Mouse (Mus musculus) heart, embryonic 14.5 days (tissue): ENCODE measurements around the gene Lhfpl2. TPM values are rescaled to one million over a fixed set of nuclear protein-coding genes. Genes with fewer than 3 reads are reported as not detected.

Experiments used
- ATAC-seq: fragments of 200-750 bp; cut with Nextera tagmentation; 2 replicates; pipeline ENCODE4 v1.8.0; 2017; ENCODE audit warnings: low read depth, moderate TSS enrichment; ENCODE audit not compliant: insufficient number of reproducible peaks, insufficient read depth, low FRiP score
- H3K27ac ChIP-seq, 2 experiments: fragments of 200-500 bp in 1 of 2; fragments of 300-500 bp in 1 of 2; sonication (generic) in 1 of 2; replicated peaks in 1 of 2; 2 replicates each; pipeline ENCODE4 v1.5.1; 2012 to 2014; ENCODE audit warnings: low read depth in 2 of 2, low read length in 2 of 2, control low read depth in 1 of 2, mild to moderate bottlenecking in 1 of 2, mixed read lengths in 1 of 2; ENCODE audit not compliant: control insufficient read depth in 1 of 2, insufficient read depth in 1 of 2
- H3K27me3 ChIP-seq: fragments of 300-500 bp; sonication (generic); 2 replicates; pipeline ENCODE4 v1.6.1; 2014; ENCODE audit warnings: mild to moderate bottlenecking, low read length, control low read depth; ENCODE audit not compliant: control insufficient read depth, insufficient read depth
- H3K36me3 ChIP-seq: fragments of 300-500 bp; sonication (generic); 2 replicates; pipeline ENCODE4 v1.6.1; 2014; ENCODE audit warnings: mild to moderate bottlenecking, control low read depth, low read length, mixed read lengths; ENCODE audit not compliant: control insufficient read depth, insufficient read depth
- H3K4me1 ChIP-seq, 2 experiments: fragments of 200-500 bp in 1 of 2; fragments of 300-500 bp in 1 of 2; sonication (generic) in 1 of 2; 2 replicates each; pipeline ENCODE4 v1.6.1; 2012 to 2014; ENCODE audit warnings: low read length in 2 of 2, control low read depth in 1 of 2, mixed read lengths in 1 of 2; ENCODE audit not compliant: control insufficient read depth in 2 of 2, insufficient read depth in 2 of 2
- H3K4me2 ChIP-seq: fragments of 300-500 bp; sonication (generic); 2 replicates; pipeline ENCODE4 v1.6.1; 2014; ENCODE audit warnings: mild to moderate bottlenecking, low read length
- H3K4me3 ChIP-seq, 2 experiments: fragments of 200-500 bp in 1 of 2; fragments of 300-500 bp in 1 of 2; sonication (generic) in 1 of 2; 2 replicates each; pipeline ENCODE4 v1.5.1; 2012 to 2014; ENCODE audit warnings: low read length in 2 of 2, mild to moderate bottlenecking in 2 of 2, control low read depth in 1 of 2, low read depth in 1 of 2, moderate library complexity in 1 of 2; ENCODE audit not compliant: control insufficient read depth in 1 of 2, insufficient read depth in 1 of 2
- H3K9ac ChIP-seq: fragments of 300-500 bp; sonication (generic); 2 replicates; pipeline ENCODE4 v1.6.1; 2014; ENCODE audit warnings: mild to moderate bottlenecking, low read length
- H3K9me3 ChIP-seq: fragments of 300-500 bp; sonication (generic); 2 replicates; pipeline ENCODE4 v1.6.1; 2016; ENCODE audit warnings: low read length, control low read depth; ENCODE audit not compliant: control insufficient read depth
- WGBS: fragments of 180-500 bp; shearing (Covaris S2); extraction: QIAGEN DNeasy Blood & Tissue Kit; methylation state at CpG from one replicate; pipeline ENCODE4 v1.1.7; 2014; 5-methylcytosine and 5-hydroxymethylcytosine counted together
- polyA plus RNA-seq: library from polyadenylated mRNA; unstranded; fragments of >200 nt; fragmentation: Nextera tagmentation; extraction: Ambion mirVana; gene quantifications from 2 replicates; pipeline ENCODE4 v1.2.1, GENCODE M21; 2014

Lhfpl2 gene
- polyA plus RNA-seq, 1 experiment from 2014 or later = 21.8 TPM

DNA sequence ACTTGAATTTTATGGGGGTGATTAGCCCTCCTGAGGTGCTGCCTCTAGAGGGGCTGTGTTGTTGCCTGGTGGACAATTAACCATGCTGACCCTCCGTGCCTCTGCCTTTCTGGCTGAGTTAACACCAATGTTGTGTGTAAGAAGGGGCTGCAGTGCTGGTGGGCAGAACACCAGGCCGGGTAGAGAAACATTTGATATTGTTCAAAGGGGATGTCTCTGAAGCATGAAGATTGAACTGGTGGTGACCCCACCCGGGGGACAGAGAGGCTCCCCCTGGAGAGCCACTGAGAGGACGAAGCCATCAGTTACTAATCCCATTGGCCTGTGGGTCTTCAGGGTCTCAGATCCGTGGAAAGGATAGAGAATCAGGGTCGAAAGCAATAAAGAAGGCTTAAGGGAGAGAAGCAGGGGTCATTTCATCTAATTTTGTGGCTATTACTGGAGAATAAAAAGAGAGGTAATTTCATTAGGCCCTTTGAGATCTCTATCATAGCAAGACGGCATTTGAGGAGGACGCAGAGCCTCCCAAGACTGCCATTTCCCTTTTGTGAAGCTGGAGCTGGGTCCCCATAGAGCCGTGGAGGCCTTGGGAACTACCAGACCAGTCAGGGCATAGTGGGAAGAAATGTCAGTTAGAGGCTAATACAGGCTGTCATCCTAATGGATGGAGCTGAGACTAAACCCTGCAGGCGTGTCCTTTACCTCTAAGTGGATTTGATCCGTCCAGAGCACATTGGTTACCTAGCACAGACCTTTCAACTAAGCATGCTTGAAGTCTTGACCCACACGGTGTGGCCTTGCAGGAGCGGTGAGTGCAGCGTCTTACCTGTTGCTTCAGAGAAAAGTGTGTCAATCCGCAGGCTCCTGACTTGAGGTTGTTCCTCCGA is 12.1 kb downstream of the Lhfpl2 start:
- Histone ChIP-seq H3K9me3 (no peaks in the 10 kb centered on the region), H3K27me3 (no peaks in the 10 kb centered on the region), H3K4me1 (peaks cover 29 to 49% of the 10 kb centered on the region in 2 experiments), H3K27ac (no peak overlapping the region), H3K4me3 (no peak overlapping the region), H3K9ac (no peak overlapping the region), H3K4me2 (no peak overlapping the region), H3K36me3 (no peaks in the 10 kb centered on the region)
- 82% methylated on average over 16 of the region's 16 CpGs for WGBS
- no peak for ATAC-seq

DNA sequence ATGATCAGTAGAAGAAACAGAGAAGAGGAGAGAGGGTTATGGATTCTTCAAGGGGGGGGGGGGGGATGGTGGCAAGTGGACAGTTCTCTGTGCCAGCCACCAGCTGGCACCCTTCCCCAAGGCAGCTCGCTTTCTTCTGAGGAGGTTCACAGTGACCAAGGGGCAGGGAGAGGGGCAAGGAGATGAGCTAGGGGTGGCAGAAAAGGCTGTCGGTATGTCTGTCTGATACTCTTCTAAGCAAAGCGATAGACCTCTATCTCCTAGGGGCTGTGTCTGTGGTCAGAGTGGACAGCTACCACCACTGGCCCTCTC is 12.7 kb downstream of the Lhfpl2 start:
- WGBS = 93% methylated on average over 3 of the region's 3 CpGs
- ATAC-seq = no peak

DNA sequence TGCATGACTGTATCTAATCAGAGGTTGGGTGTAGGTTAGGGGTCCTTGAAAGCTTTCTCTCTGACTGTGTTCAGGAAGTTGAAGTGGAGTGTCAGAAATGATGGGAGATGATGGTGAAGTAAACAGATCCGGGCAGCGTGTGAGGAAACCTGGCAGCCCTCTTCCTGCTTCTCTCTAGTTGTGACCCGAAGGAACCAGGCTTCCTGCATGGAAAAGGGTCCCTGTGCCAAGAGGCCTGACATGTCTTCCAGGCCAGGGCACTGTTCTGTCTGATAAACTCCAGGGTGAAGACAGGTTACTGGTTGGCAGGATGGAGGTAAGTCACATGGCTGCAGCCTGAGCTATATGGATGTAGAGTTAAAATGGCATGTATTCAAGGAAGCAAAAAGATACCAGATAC is 13.3 kb downstream of the Lhfpl2 start:
- WGBS = 74% methylated on average over 3 of the region's 3 CpGs
- Histone ChIP-seq H3K27ac (no peak overlapping the region), H3K9me3 (no peaks in the 10 kb centered on the region), H3K4me3 (no peak overlapping the region), H3K27me3 (no peaks in the 10 kb centered on the region), H3K4me2 (no peak overlapping the region), H3K9ac (no peak overlapping the region), H3K4me1 (peaks cover 19 to 37% of the 10 kb centered on the region in 2 experiments), H3K36me3 (no peaks in the 10 kb centered on the region)
- ATAC-seq = no peak

More for the DNA sequence above, 12.7 kb downstream of the Lhfpl2 start:
- Histone ChIP-seq H3K9me3 (no peaks in the 10 kb centered on the region), H3K36me3 (no peaks in the 10 kb centered on the region), H3K27me3 (no peaks in the 10 kb centered on the region), H3K4me3 (no peak overlapping the region), H3K4me2 (no peak overlapping the region), H3K4me1 (peaks cover 25 to 44% of the 10 kb centered on the region in 2 experiments), H3K9ac (no peak overlapping the region), H3K27ac (no peak overlapping the region)

DNA sequence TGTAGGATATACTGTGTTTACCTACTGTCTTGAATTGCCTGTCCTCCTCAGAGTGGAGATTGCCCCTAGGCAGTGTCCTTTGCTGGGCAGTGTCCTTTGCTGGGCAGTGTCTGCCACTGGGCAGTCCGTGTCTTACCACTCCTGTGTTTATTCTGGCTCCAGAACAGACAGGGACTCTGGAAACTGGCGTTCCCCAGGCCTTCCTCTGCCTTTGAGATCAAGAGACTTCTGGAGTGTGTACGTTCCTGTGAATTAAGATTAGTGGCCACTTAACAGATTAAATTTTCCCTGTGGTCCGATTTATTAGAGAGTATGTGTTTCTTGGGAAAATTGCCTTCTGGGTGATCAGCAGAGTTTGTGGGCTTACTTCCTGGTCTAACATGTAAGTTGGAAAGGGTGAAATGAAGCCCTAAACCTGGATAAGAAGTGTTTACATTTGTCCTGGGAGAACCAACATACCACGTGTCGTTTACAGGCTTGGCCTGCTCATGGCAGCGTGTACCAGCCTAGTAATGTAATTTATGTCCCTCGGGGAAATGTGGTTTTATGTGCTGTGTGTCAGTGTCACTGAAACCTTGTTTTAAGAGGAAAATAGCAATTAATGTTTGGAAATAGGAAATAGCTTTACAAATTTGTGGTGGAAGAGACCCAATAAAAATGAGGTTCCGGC is 15.6 kb downstream of the Lhfpl2 start:
- ATAC-seq = no peak
- peak overlapping the region in 1 of 2 experiments; percentile 28; a peak in 1 of 4 replicates for H3K27ac ChIP-seq

DNA sequence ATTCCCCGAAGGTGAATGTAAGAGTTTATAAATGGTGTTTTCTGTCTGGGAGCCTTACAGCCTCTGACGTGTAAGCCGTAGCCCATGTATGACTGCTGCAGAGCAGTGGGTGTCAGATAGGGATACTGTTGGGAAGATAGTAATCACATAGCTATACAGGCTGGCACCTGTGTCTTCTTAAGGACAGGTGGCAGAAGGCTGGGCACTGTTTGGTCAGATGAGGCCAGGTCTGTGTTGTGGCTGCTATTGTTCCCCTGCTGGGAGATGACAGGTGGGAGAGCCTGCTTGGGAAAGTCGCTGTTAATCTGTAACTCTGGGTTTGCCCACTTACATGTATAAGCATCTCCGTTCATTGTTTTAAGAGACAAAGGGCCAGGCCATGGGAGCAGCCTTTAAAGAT is 16.1 kb downstream of the Lhfpl2 start:
- Histone ChIP-seq H3K4me1 (peaks cover 10 to 29% of the 10 kb centered on the region in 2 experiments; a peak in 3 of 4 replicates), H3K4me2 (no peak overlapping the region), H3K27ac (no peak overlapping the region), H3K27me3 (no peaks in the 10 kb centered on the region), H3K9ac (no peak overlapping the region), H3K4me3 (no peak overlapping the region), H3K36me3 (no peaks in the 10 kb centered on the region), H3K9me3 (no peaks in the 10 kb centered on the region)
- 75% methylated on average over 5 of the region's 5 CpGs for WGBS
- ATAC-seq = no peak

More for the DNA sequence above, 15.6 kb downstream of the Lhfpl2 start:
- H3K27me3 ChIP-seq = no peaks in the 10 kb centered on the region
- H3K36me3 ChIP-seq = no peaks in the 10 kb centered on the region
- no peaks in the 10 kb centered on the region for H3K9me3 ChIP-seq
- peaks cover 10 to 32% of the 10 kb centered on the region in 2 experiments; a peak in 3 of 4 replicates for H3K4me1 ChIP-seq
- no peak overlapping the region for H3K4me2 ChIP-seq
- H3K4me3 ChIP-seq = no peak overlapping the region
- 56% methylated on average over 9 of the region's 9 CpGs for WGBS
- H3K9ac ChIP-seq = no peak overlapping the region

DNA sequence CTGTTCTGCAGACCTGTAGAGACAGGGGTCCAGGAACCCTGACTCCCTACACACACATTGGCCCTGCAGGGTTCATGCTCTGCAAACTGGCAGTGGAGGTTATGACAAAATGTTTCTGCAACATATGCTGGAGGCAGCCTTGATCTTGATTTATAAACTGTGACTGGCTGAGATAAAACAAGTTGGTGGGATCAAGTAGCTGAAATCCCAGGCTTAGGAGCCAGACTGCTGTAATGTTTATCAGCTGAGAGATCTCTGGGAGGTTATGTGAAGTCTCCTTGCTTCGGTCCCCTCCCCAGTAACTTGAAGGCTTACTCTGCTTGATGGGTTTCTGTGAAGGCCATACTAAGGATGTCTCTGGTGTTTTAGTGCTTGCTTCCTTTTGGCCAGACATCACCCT is 17.6 kb downstream of the Lhfpl2 start:
- Histone ChIP-seq H3K9me3 (no peaks in the 10 kb centered on the region), H3K4me2 (no peak overlapping the region), H3K36me3 (no peaks in the 10 kb centered on the region), H3K4me3 (no peak overlapping the region), H3K4me1 (peaks cover 8 to 28% of the 10 kb centered on the region in 2 experiments; a peak in 3 of 4 replicates), H3K9ac (no peak overlapping the region), H3K27me3 (no peaks in the 10 kb centered on the region), H3K27ac (no peak overlapping the region)
- ATAC-seq = no peak
- 73% methylated on average over 1 of the region's 1 CpGs for WGBS

DNA sequence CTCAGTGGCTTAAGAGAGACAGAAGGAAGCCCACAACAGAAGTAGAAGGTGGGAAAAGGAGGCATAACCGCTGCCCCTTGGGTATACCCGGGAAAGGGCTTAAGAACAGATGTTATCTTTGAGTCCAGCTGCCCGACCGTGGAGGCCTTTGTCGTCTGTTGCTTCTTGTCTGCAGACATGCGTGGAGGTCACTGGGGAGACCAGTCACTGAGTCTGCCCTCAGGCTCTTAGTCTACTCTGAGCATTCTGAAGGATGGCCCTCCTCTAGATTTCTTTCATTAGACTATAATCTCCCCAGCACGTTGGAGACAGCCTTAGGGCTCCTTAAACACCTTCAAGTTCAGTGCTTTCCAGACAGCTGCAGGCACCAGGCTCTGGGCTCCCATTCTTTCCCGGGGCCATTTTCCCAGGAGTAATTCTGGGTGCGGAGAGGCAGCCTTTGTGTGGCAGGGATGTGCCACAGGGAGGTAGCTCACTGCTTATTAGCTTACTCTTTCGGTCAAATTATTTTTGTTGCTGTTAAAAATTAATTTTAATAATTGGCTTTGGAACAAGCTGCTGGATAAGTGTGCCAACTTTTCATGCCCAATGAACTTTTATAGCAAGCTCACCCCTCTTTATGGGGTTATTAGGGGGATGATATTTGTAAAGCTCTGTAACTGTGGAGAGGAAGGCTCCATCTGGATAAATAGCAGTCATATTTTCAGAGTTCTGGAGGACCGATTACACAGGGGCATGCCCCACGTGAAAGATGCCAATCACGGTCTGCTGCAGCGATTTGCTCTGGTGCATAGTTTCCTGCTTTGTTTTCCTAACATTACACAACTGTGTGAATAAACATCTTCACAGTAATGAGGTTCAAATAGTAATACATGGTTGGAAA is 19.8 kb downstream of the Lhfpl2 start:
- no peaks in the 10 kb centered on the region for H3K36me3 ChIP-seq
- WGBS = 64% methylated on average over 14 of the region's 14 CpGs
- no peak overlapping the region for H3K4me2 ChIP-seq
- no peak overlapping the region for H3K4me3 ChIP-seq
- H3K9ac ChIP-seq = no peak overlapping the region
- no peak overlapping the region for H3K27ac ChIP-seq
- H3K9me3 ChIP-seq = no peaks in the 10 kb centered on the region
- no peaks in the 10 kb centered on the region for H3K27me3 ChIP-seq
- ATAC-seq = no peak
- H3K4me1 ChIP-seq = peaks cover 4 to 20% of the 10 kb centered on the region in 2 experiments; a peak in 3 of 4 replicates
